Mouse (Mus musculus) olfactory bulb, adult 2 months (tissue): Measurements from ENCODE around the gene Pde6h. TPM values are rescaled to one million over a fixed set of nuclear protein-coding genes. Genes with fewer than 3 reads are reported as not detected.
"Not testable (repeated sequence)": the region's sequence is repeated elsewhere in the genome, so short reads cannot be mapped to it uniquely, and the experiment has no call there.

Experiments
- H3K27ac ChIP-seq: fragments of 200-500 bp; 2 replicates; pipeline ENCODE4 v1.5.1; 2012; ENCODE audit warnings: low read depth, low read length; ENCODE audit not compliant: insufficient read depth
- H3K4me1 ChIP-seq: fragments of 200-500 bp; 2 replicates; pipeline ENCODE4 v1.6.1; 2012; ENCODE audit warnings: low read length; ENCODE audit not compliant: control insufficient read depth, insufficient read depth
- H3K4me3 ChIP-seq: fragments of 200-500 bp; 2 replicates; pipeline ENCODE4 v1.5.1; 2012; ENCODE audit warnings: mild to moderate bottlenecking, low read depth, low read length, moderate library complexity; ENCODE audit not compliant: insufficient read depth
- CTCF ChIP-seq: fragments of 200-500 bp; IDR thresholded peaks from 2 replicates; pipeline ENCODE4 v1.5.1; 2012; ENCODE audit warnings: low read depth, mild to moderate bottlenecking, low read length, moderate library complexity; ENCODE audit not compliant: insufficient read depth
- POLR2A ChIP-seq: fragments of 200-500 bp; IDR thresholded peaks from 2 replicates; pipeline ENCODE4 v1.6.1; 2012; ENCODE audit warnings: mild to moderate bottlenecking, low read depth, low read length, moderate library complexity; ENCODE audit not compliant: insufficient read depth
- WGBS: fragments of 180-500 bp; shearing (Covaris S2); methylation state at CpG from one replicate; pipeline ENCODE4 v1.1.7; 2018; 5-methylcytosine and 5-hydroxymethylcytosine counted together
- polyA plus RNA-seq: library from polyadenylated mRNA; stranded (reverse); fragments of >200 nt; gene quantifications from 2 replicates; pipeline ENCODE4 v1.2.4, GENCODE M21; 2012; ENCODE audit warnings: low replicate concordance; ENCODE audit not compliant: missing spikeins, insufficient read depth, insufficient read length

Pde6h gene
- polyA plus RNA-seq, 1 experiment = not detected

- H3K4me3 ChIP-seq = no peak overlapping the region
- WGBS = 86% methylated on average over 3 of the region's 3 CpGs
These were observed 31.6 kb downstream of the Pde6h start for GRCm38 (mm10) chr6:136955240-136955639.

GRCm38 (mm10) chr6:136957062-136957461 is 33.4 kb downstream of the Pde6h start:
- WGBS = 74% methylated on average over 7 of the region's 7 CpGs
- no peak overlapping the region for H3K27ac ChIP-seq
- H3K4me1 ChIP-seq = no peaks in the 10 kb centered on the region
- H3K4me3 ChIP-seq = no peak overlapping the region
- no peak for TF ChIP-seq CTCF
- TF ChIP-seq POLR2A = no peak

More at GRCm38 (mm10) chr6:136955240-136955639, 31.6 kb downstream of the Pde6h start:
- no peak for TF ChIP-seq CTCF
- Histone ChIP-seq H3K4me1 (no peaks in the 10 kb centered on the region), H3K27ac (no peak overlapping the region)

- Histone ChIP-seq H3K4me1 (no peaks in the 10 kb centered on the region), H3K4me3 (no peak overlapping the region), H3K27ac (no peak overlapping the region)
- 70% methylated on average over 11 of the region's 11 CpGs for WGBS
- no peak for TF ChIP-seq POLR2A
- TF ChIP-seq CTCF = no peak
These were observed 35.5 kb downstream of the Pde6h start for GRCm38 (mm10) chr6:136959131-136959530.

GRCm38 (mm10) chr6:136962957-136963356 is 39.3 kb downstream of the Pde6h start:
- Histone ChIP-seq H3K27ac (no peak overlapping the region), H3K4me3 (no peak overlapping the region), H3K4me1 (peaks cover 8% of the 10 kb centered on the region)
- TF ChIP-seq POLR2A = no peak
- TF ChIP-seq CTCF = no peak
- WGBS = 89% methylated on average over 11 of the region's 11 CpGs

- Histone ChIP-seq H3K4me3 (no peak overlapping the region), H3K27ac (no peak overlapping the region), H3K4me1 (peaks cover 10% of the 10 kb centered on the region)
- TF ChIP-seq CTCF = no peak
- no peak for TF ChIP-seq POLR2A
- 66% methylated on average over 13 of the region's 13 CpGs for WGBS
These were observed 41.2 kb downstream of the Pde6h start for GRCm38 (mm10) chr6:136964609-136965510.

- WGBS = 52% methylated on average over 10 of the region's 10 CpGs
- Histone ChIP-seq H3K4me3 (no peak overlapping the region), H3K27ac (no peak overlapping the region), H3K4me1 (peaks cover 14% of the 10 kb centered on the region)
- TF ChIP-seq POLR2A (no peak), CTCF (no peak)
These were observed 42.3 kb downstream of the Pde6h start for GRCm38 (mm10) chr6:136965912-136966311.

- H3K27ac ChIP-seq = no peak overlapping the region
- WGBS = 79% methylated on average over 4 of the region's 4 CpGs
- H3K4me3 ChIP-seq = no peak overlapping the region
- TF ChIP-seq CTCF (no peak), POLR2A (no peak)
- peaks cover 14% of the 10 kb centered on the region for H3K4me1 ChIP-seq
These were observed 43.8 kb downstream of the Pde6h start for GRCm38 (mm10) chr6:136967466-136967865.

- not testable (repeated sequence) for H3K27ac ChIP-seq, H3K4me3 ChIP-seq
- H3K4me1 ChIP-seq = peaks cover 14% of the 10 kb centered on the region
- WGBS = 10% methylated on average over 4 of the region's 4 CpGs
These were observed 45.2 kb downstream of the Pde6h start for GRCm38 (mm10) chr6:136968877-136969276.

GRCm38 (mm10) chr6:136979274-136980082 is 55.8 kb downstream of the Pde6h start:
- Histone ChIP-seq H3K4me1 (peaks cover 16% of the 10 kb centered on the region), H3K4me3 (no peak overlapping the region), H3K27ac (no peak overlapping the region)
- WGBS = 88% methylated on average over 23 of the region's 23 CpGs
- TF ChIP-seq POLR2A (0 out of 2 replicates have a peak, but pooled peaks have one; percentile 17), CTCF (no peak)
